ENCODE assay signal across 23 mouse cellular contexts in genomic region chr10:117579210-117579609, GRCm38 (mm10). TPM values are rescaled to one million over a fixed set of nuclear protein-coding genes. Genes with fewer than 3 reads are reported as not detected.
DNase-seq lines count a peak whose midpoint lies in the region; ATAC-seq lines count a peak whose summit lies in the region.
"Had no signal": no experiment of that assay in that cellular context is flagged by ENCODE, and none has a peak within 500 bp of the region (broad histone marks: within the 10 kb centered on the region; RNA-seq: fewer than 3 reads in every experiment).

No protein-coding gene starts in this region.

- no peak overlapping the region for H3K9ac ChIP-seq in intestine, embryonic 16.5 days (ENCODE audit: low read depth, low read length)

- peaks cover 21% of the 10 kb centered on the region for H3K27me3 ChIP-seq in limb, embryonic 10.5 days (ENCODE audit: low read depth, poor library complexity, severe bottlenecking)
- no peaks in the 10 kb centered on the region for H3K27me3 ChIP-seq in intestine, embryonic 16.5 days (replicated peaks; ENCODE audit: control insufficient read depth, insufficient read depth, low read length)
- H3K27me3 ChIP-seq: CH12.LX, Patski had no signal

- H3K9me3 ChIP-seq in limb, embryonic 10.5 days (replicated peaks): no peaks in the 10 kb centered on the region
- no peaks in the 10 kb centered on the region for H3K9me3 ChIP-seq in intestine, embryonic 16.5 days (ENCODE audit: control insufficient read depth, low read length)

- H3K4me3 ChIP-seq in limb, embryonic 10.5 days: no peak overlapping the region
- H3K4me3 ChIP-seq in intestine, embryonic 16.5 days (ENCODE audit: low read length): no peak overlapping the region

- H3K4me2 ChIP-seq in intestine, embryonic 16.5 days (ENCODE audit: low read depth, low read length): no peak overlapping the region

- peaks cover 40% of the 10 kb centered on the region for H3K4me1 ChIP-seq in limb, embryonic 10.5 days
- peaks cover 2% of the 10 kb centered on the region; the same call in 1 of the 2 replicates for H3K4me1 ChIP-seq in intestine, embryonic 16.5 days (ENCODE audit: control insufficient read depth, insufficient read depth, low read length)

- WGBS in limb, embryonic 10.5 days: 84% methylated on average over 3 of the region's 3 CpGs
- WGBS in intestine, embryonic 16.5 days: 73% methylated on average over 3 of the region's 3 CpGs

- ATAC-seq in intestine, embryonic 16.5 days: no peak
- ATAC-seq: activated CD4-positive, CD25-positive, alpha-beta regulatory T cell, adult 4 months; CD4-positive, CD25-positive, alpha-beta regulatory T cell, adult 4 months; Patski had no signal

- DNase-seq in 3T3-L1 (ENCODE audit: low read depth, low spot score): peak; percentile 91
- peak; percentile 93 for DNase-seq in adipocyte (ENCODE audit: low spot score)
- no peak for DNase-seq in limb, embryonic 10.5 days (ENCODE audit: low spot score)
- no peak for DNase-seq in frontal cortex, adult 2 months (ENCODE audit: extremely low spot score in 1 of 2, low spot score in 1 of 2)
- no peak for DNase-seq in gastrocnemius, adult 8-10 months (ENCODE audit: low spot score in 2 of 2)
- DNase-seq: adrenal gland, adult 2 months; adrenal gland, adult 8-10 months; adrenal gland, postnatal 10 days; adrenal gland, postnatal 14 days; adrenal gland, postnatal 25 days; adrenal gland, postnatal 36 days; B cell, adult 2 months; cerebellum, adult 11 months; cerebellum, adult 11-12 months; cerebellum, adult 18-20 months; cerebellum, adult 2 months; cerebellum, adult 8-10 months had no signal

- H3K36me3 ChIP-seq in limb, embryonic 10.5 days: no peaks in the 10 kb centered on the region
- H3K36me3 ChIP-seq in intestine, embryonic 16.5 days (ENCODE audit: control insufficient read depth, insufficient read depth, low read length): no peaks in the 10 kb centered on the region
- H3K36me3 ChIP-seq: G1E had no signal

- 0 out of 2 replicates have a peak overlapping the region, but pooled peaks have one; percentile 67 for H3K27ac ChIP-seq in limb, embryonic 10.5 days
- no peak overlapping the region for H3K27ac ChIP-seq in intestine, embryonic 16.5 days (ENCODE audit: low read length)

RNA-seq across cellular contexts. Expression of gene Cpm, which starts 50.1 kb away (rescaled TPM):
- 22.5 and 31.5 TPM in 2 replicates for polyA plus RNA-seq in limb, embryonic 10.5 days (2016; fragmentation: Nextera tagmentation; extraction: Ambion mirVana)
- polyA plus RNA-seq in intestine, embryonic 16.5 days (2015; fragmentation: Nextera tagmentation; extraction: Ambion mirVana): 47.7 and 51.8 TPM in 2 replicates
- 3.5 and 3.9 TPM in 2 replicates for polyA plus RNA-seq in frontal cortex, adult 2 months (2012; rRNA removed)
- total RNA-seq in gastrocnemius, adult 8-10 months (2022): 1 to 10 TPM; 1.3 to 2.2 (median 1.5) TPM
- polyA plus RNA-seq: G1E had no signal

Comparison
In these comparisons a context has a peak if more than half of its experiments do, and no peak if none do; other contexts are left out.
1. DNase-seq: peak in 3T3-L1 (single experiment) and adipocyte (single experiment); none in limb, embryonic 10.5 days (single experiment), frontal cortex, adult 2 months (0 of 2) and gastrocnemius, adult 8-10 months (0 of 2).